Comparison of ENCODE assay signal across 14 mouse cellular contexts in genomic region chr14:17090573-17090937, GRCm38 (mm10).
"Had no signal": no experiment of that assay in that cellular context is flagged by ENCODE, and none has a peak within 500 bp of the region (broad histone marks: within the 10 kb centered on the region; RNA-seq: fewer than 3 reads in every experiment).

No protein-coding gene starts in this region.

- H3K4me3 ChIP-seq: left cerebral cortex, adult 2 months; limb, embryonic 10.5 days; liver, embryonic 15.5 days; neural tube, embryonic 12.5 days; stomach, embryonic 15.5 days had no signal

- ATAC-seq: lung, postnatal 0 days had no signal

- H3K36me3 ChIP-seq: limb, embryonic 10.5 days; liver, embryonic 15.5 days; neural tube, embryonic 12.5 days; stomach, embryonic 15.5 days had no signal

- H3K9ac ChIP-seq: liver, embryonic 15.5 days; neural tube, embryonic 12.5 days; stomach, embryonic 15.5 days had no signal

- H3K4me2 ChIP-seq: liver, embryonic 11.5 days; liver, embryonic 15.5 days; neural tube, embryonic 12.5 days; stomach, embryonic 15.5 days had no signal

- H3K27me3 ChIP-seq: liver, embryonic 15.5 days; neural tube, embryonic 12.5 days; stomach, embryonic 15.5 days had no signal

- H3K27ac ChIP-seq: left cerebral cortex, adult 2 months; limb, embryonic 10.5 days; liver, embryonic 15.5 days; neural tube, embryonic 12.5 days; stomach, embryonic 15.5 days had no signal

- H3K4me1 ChIP-seq: limb, embryonic 10.5 days; liver, embryonic 15.5 days had no signal

- H3K9me3 ChIP-seq: limb, embryonic 10.5 days; liver, embryonic 15.5 days; neural tube, embryonic 12.5 days; stomach, embryonic 15.5 days had no signal

- DNase-seq: kidney, adult 8-10 months; kidney, postnatal 25 days; lung, adult 2 months; lung, postnatal 36 days; right cerebral cortex, postnatal 14 days; thymus, adult 2 months; thymus, postnatal 25 days had no signal
